ENCODE assay signal across 7 mouse cellular contexts in genomic region chr17:33781124-33781977, GRCm38 (mm10). TPM values are rescaled to one million over a fixed set of nuclear protein-coding genes. Genes with fewer than 3 reads are reported as not detected.
A peak's percentile ranks its signal among the peaks of the same experiment; 100 is the strongest.
DNase-seq lines count a peak whose midpoint lies in the region; ATAC-seq lines count a peak whose summit lies in the region.

Gene Angptl4 (minus strand): TSS chr17:33781830.

- H3K27ac ChIP-seq in intestine, embryonic 16.5 days (ENCODE audit: low read length) = peak within 1 kb of the TSS; percentile 87
- H3K27ac ChIP-seq in limb, embryonic 11.5 days (replicated peaks; ENCODE audit: low read depth, low read length) = peak within 1 kb of the TSS; percentile 75
- H3K27ac ChIP-seq in midbrain, embryonic 12.5 days (replicated peaks) = peak within 1 kb of the TSS; percentile 35; the same call in 1 of the 2 replicates

- H3K4me3 ChIP-seq in intestine, embryonic 16.5 days (ENCODE audit: low read length) = peak within 1 kb of the TSS; percentile 61
- peak within 1 kb of the TSS; percentile 36 for H3K4me3 ChIP-seq in limb, embryonic 11.5 days (ENCODE audit: low read depth, low read length)
- peak within 1 kb of the TSS; percentile 43 for H3K4me3 ChIP-seq in midbrain, embryonic 12.5 days

- WGBS in intestine, embryonic 16.5 days = under 1% methylated on average over 50 of the region's 50 CpGs
- WGBS in limb, embryonic 11.5 days = 1% methylated on average over 50 of the region's 50 CpGs
- WGBS in midbrain, embryonic 12.5 days = under 1% methylated on average over 49 of the region's 50 CpGs

- H3K9ac ChIP-seq in intestine, embryonic 16.5 days (ENCODE audit: low read depth, low read length) = peak within 1 kb of the TSS; percentile 75
- peak within 1 kb of the TSS; percentile 58 for H3K9ac ChIP-seq in limb, embryonic 11.5 days (ENCODE audit: low read length)
- peak within 1 kb of the TSS; percentile 60 for H3K9ac ChIP-seq in midbrain, embryonic 12.5 days (replicated peaks)

- H3K4me2 ChIP-seq in intestine, embryonic 16.5 days (ENCODE audit: low read depth, low read length) = peak within 1 kb of the TSS; percentile 87
- peak within 1 kb of the TSS; percentile 60 for H3K4me2 ChIP-seq in limb, embryonic 11.5 days (ENCODE audit: low read depth, severe bottlenecking)
- peak within 1 kb of the TSS; percentile 71 for H3K4me2 ChIP-seq in midbrain, embryonic 12.5 days (replicated peaks)

- peaks cover 8% of the 10 kb centered on the region; the same call in 1 of the 2 replicates for H3K36me3 ChIP-seq in intestine, embryonic 16.5 days (ENCODE audit: control insufficient read depth, insufficient read depth, low read length)
- H3K36me3 ChIP-seq in limb, embryonic 11.5 days (ENCODE audit: control insufficient read depth, insufficient read depth, low read length) = peaks cover 8% of the 10 kb centered on the region; the same call in 1 of the 2 replicates
- H3K36me3 ChIP-seq in midbrain, embryonic 12.5 days = no peaks in the 10 kb centered on the region

- peak; percentile 96 for DNase-seq in adipocyte (ENCODE audit: low spot score)
- DNase-seq in embryo, embryonic 11 days = peak; percentile 86
- DNase-seq in gonadal fat pad, adult 2 months (ENCODE audit: low read depth) = no peak
- DNase-seq in limb, embryonic 11.5 days (ENCODE audit: low spot score) = peak; percentile 76
- DNase-seq in spleen, adult 18-20 months = peak; percentile 54 to 65

- H3K9me3 ChIP-seq in intestine, embryonic 16.5 days (ENCODE audit: control insufficient read depth, low read length) = no peaks in the 10 kb centered on the region
- no peaks in the 10 kb centered on the region for H3K9me3 ChIP-seq in limb, embryonic 11.5 days (ENCODE audit: control insufficient read depth, low read length)
- H3K9me3 ChIP-seq in midbrain, embryonic 12.5 days = no peaks in the 10 kb centered on the region

- peaks cover 44% of the 10 kb centered on the region for H3K4me1 ChIP-seq in intestine, embryonic 16.5 days (ENCODE audit: control insufficient read depth, insufficient read depth, low read length)
- H3K4me1 ChIP-seq in limb, embryonic 11.5 days (ENCODE audit: control insufficient read depth, insufficient read depth, low read length) = peaks cover 23% of the 10 kb centered on the region
- H3K4me1 ChIP-seq in midbrain, embryonic 12.5 days = peaks cover 16% of the 10 kb centered on the region

- no peaks in the 10 kb centered on the region for H3K27me3 ChIP-seq in intestine, embryonic 16.5 days (replicated peaks; ENCODE audit: control insufficient read depth, insufficient read depth, low read length)
- no peaks in the 10 kb centered on the region for H3K27me3 ChIP-seq in limb, embryonic 11.5 days (ENCODE audit: control insufficient read depth, insufficient read depth, low read length)
- peaks cover 28% of the 10 kb centered on the region for H3K27me3 ChIP-seq in midbrain, embryonic 12.5 days

- peak; percentile 86 for ATAC-seq in intestine, embryonic 16.5 days
- ATAC-seq in limb, embryonic 11.5 days (ENCODE audit: insufficient number of reproducible peaks, low FRiP score, low TSS enrichment, low read depth) = peak; percentile 63
- peak; percentile 91 for ATAC-seq in midbrain, embryonic 12.5 days (ENCODE audit: low FRiP score, low read depth)

RNA-seq across cellular contexts. Expression of gene Angptl4, which starts in this region (rescaled TPM):
- polyA plus RNA-seq in gonadal fat pad, adult 2 months (2012; rRNA removed) = 171 and 402 TPM in 2 replicates
- 22.4 and 24.5 TPM in 2 replicates for polyA plus RNA-seq in intestine, embryonic 16.5 days (2015; fragmentation: Nextera tagmentation; extraction: Ambion mirVana)
- polyA plus RNA-seq in limb, embryonic 11.5 days (2014; fragmentation: Nextera tagmentation; extraction: Ambion mirVana) = 37.9 and 43.6 TPM in 2 replicates
- polyA plus RNA-seq in midbrain, embryonic 12.5 days (2016; fragmentation: Nextera tagmentation; extraction: Ambion mirVana) = 21.1 and 28.3 TPM in 2 replicates

Comparison
In these comparisons a context has a peak if more than half of its experiments do, and no peak if none do; other contexts are left out.
1. H3K27ac ChIP-seq: peak in every context shown above with its lines; median percentile 87 in intestine, embryonic 16.5 days; 75 in limb, embryonic 11.5 days; 35 in midbrain, embryonic 12.5 days.